ENCODE assay signal across 29 mouse cellular contexts in genomic region chr3:79210243-79210642, GRCm38 (mm10).
DNase-seq lines count a peak whose midpoint lies in the region; ATAC-seq and TF ChIP-seq lines count a peak whose summit lies in the region.
"Had no signal": no experiment of that assay in that cellular context is flagged by ENCODE, and none has a peak within 500 bp of the region (broad histone marks: within the 10 kb centered on the region; RNA-seq: fewer than 3 reads in every experiment).

No protein-coding gene starts in this region.

- 81% methylated on average over 5 of the region's 5 CpGs for WGBS in hindbrain, embryonic 14.5 days
- 80% methylated on average over 5 of the region's 5 CpGs for WGBS in forebrain, embryonic 16.5 days

- no peak for TF ChIP-seq CTCF in layer of hippocampus, adult 2 months (conservative IDR thresholded peaks at IDR 0.05)

- DNase-seq in layer of hippocampus, adult 2 months (ENCODE audit: low spot score in 2 of 2) = no peak
- DNase-seq in layer of hippocampus, adult 9-11 months = no peak
- DNase-seq in hindbrain, embryonic 14.5 days (ENCODE audit: low spot score) = no peak
- DNase-seq in kidney, adult 11 months = no peak
- DNase-seq: adrenal gland, postnatal 25 days; cerebellum, adult 2 months; cerebellum, postnatal 14 days; kidney, postnatal 14 days; retina, postnatal 1 day; right cerebral cortex, postnatal 14 days; thymus, postnatal 14 days had no signal

- no peaks in the 10 kb centered on the region for H3K27me3 ChIP-seq in hindbrain, embryonic 14.5 days (ENCODE audit: control insufficient read depth, insufficient read depth, low read length)
- H3K27me3 ChIP-seq in forebrain, embryonic 16.5 days (replicated peaks; ENCODE audit: control insufficient read depth, insufficient read depth, low read length) = no peaks in the 10 kb centered on the region
- H3K27me3 ChIP-seq: embryonic facial prominence, embryonic 15.5 days; heart, embryonic 12.5 days; hindbrain, embryonic 12.5 days; limb, embryonic 13.5 days; lung, embryonic 15.5 days; megakaryocyte, embryonic 14.5 days; midbrain, embryonic 12.5 days; neural tube, embryonic 13.5 days; stomach, embryonic 15.5 days had no signal

- ATAC-seq in CD4-positive, CD25-positive, alpha-beta regulatory T cell, adult 4 months = peak; percentile 45
- peak; percentile 33 to 61; a peak in 2 of 4 replicates for ATAC-seq in hematopoietic stem cell, adult 5-6 weeks (replicated peaks in 1 of 2; ENCODE audit: insufficient read depth in 1 of 2, low FRiP score in 2 of 2, low TSS enrichment in 1 of 2, low read depth in 1 of 2, poor library complexity in 2 of 2, severe bottlenecking in 2 of 2)
- no peak for ATAC-seq in hindbrain, embryonic 14.5 days (ENCODE audit: low FRiP score)
- ATAC-seq in forebrain, embryonic 16.5 days = no peak
- ATAC-seq: forebrain, embryonic 14.5 days; intestine, postnatal 0 days had no signal

- H3K27ac ChIP-seq in layer of hippocampus, adult 2 months = peak overlapping the region; percentile 46; the same call in 1 of the 2 replicates
- no peak overlapping the region for H3K27ac ChIP-seq in hindbrain, embryonic 14.5 days
- no peak overlapping the region for H3K27ac ChIP-seq in forebrain, embryonic 16.5 days (ENCODE audit: low read length)
- H3K27ac ChIP-seq: embryonic facial prominence, embryonic 10.5 days; embryonic facial prominence, embryonic 15.5 days; hindbrain, embryonic 12.5 days; left cerebral cortex, adult 2 months; limb, embryonic 13.5 days; lung, embryonic 15.5 days; midbrain, embryonic 12.5 days; neural tube, embryonic 13.5 days; stomach, embryonic 15.5 days had no signal

- no peak overlapping the region for H3K4me3 ChIP-seq in layer of hippocampus, adult 2 months
- H3K4me3 ChIP-seq in hindbrain, embryonic 14.5 days (replicated peaks; ENCODE audit: low read length) = no peak overlapping the region
- H3K4me3 ChIP-seq in forebrain, embryonic 16.5 days (replicated peaks; ENCODE audit: low read length) = no peak overlapping the region
- H3K4me3 ChIP-seq: embryonic facial prominence, embryonic 10.5 days; embryonic facial prominence, embryonic 15.5 days; heart, embryonic 12.5 days; hindbrain, embryonic 12.5 days; left cerebral cortex, adult 2 months; limb, embryonic 13.5 days; lung, embryonic 15.5 days; megakaryocyte, embryonic 14.5 days; midbrain, embryonic 12.5 days; myocyte; neural tube, embryonic 13.5 days; stomach, embryonic 15.5 days had no signal

- H3K9me3 ChIP-seq in hindbrain, embryonic 14.5 days (ENCODE audit: control insufficient read depth, low read length) = no peaks in the 10 kb centered on the region
- H3K9me3 ChIP-seq in forebrain, embryonic 16.5 days (ENCODE audit: control insufficient read depth, low read length) = no peaks in the 10 kb centered on the region; the same call in 1 of the 2 replicates
- H3K9me3 ChIP-seq: embryonic facial prominence, embryonic 10.5 days; embryonic facial prominence, embryonic 15.5 days; heart, embryonic 12.5 days; hindbrain, embryonic 12.5 days; limb, embryonic 13.5 days; lung, embryonic 15.5 days; megakaryocyte, embryonic 14.5 days; midbrain, embryonic 12.5 days; neural tube, embryonic 13.5 days; stomach, embryonic 15.5 days had no signal

- no peak overlapping the region for H3K9ac ChIP-seq in hindbrain, embryonic 14.5 days
- no peak overlapping the region for H3K9ac ChIP-seq in forebrain, embryonic 16.5 days (replicated peaks; ENCODE audit: low read depth, low read length)
- H3K9ac ChIP-seq: embryonic facial prominence, embryonic 15.5 days; heart, embryonic 12.5 days; hindbrain, embryonic 12.5 days; limb, embryonic 13.5 days; lung, embryonic 15.5 days; midbrain, embryonic 12.5 days; neural tube, embryonic 13.5 days; stomach, embryonic 15.5 days had no signal

- no peaks in the 10 kb centered on the region for H3K4me1 ChIP-seq in hindbrain, embryonic 14.5 days (replicated peaks; ENCODE audit: control insufficient read depth, insufficient read depth, low read length)
- H3K4me1 ChIP-seq in forebrain, embryonic 16.5 days (replicated peaks; ENCODE audit: control insufficient read depth, insufficient read depth, low read length) = peaks cover 4% of the 10 kb centered on the region; the same call in 1 of the 2 replicates
- H3K4me1 ChIP-seq: embryonic facial prominence, embryonic 15.5 days; midbrain, embryonic 12.5 days; stomach, embryonic 15.5 days had no signal

- no peaks in the 10 kb centered on the region; the same call in 1 of the 2 replicates for H3K36me3 ChIP-seq in hindbrain, embryonic 14.5 days (replicated peaks; ENCODE audit: control insufficient read depth, insufficient read depth)
- 0 out of 2 replicates have a peak, but pooled peaks cover 3% of the 10 kb centered on the region for H3K36me3 ChIP-seq in forebrain, embryonic 16.5 days (ENCODE audit: control insufficient read depth, insufficient read depth)
- H3K36me3 ChIP-seq: embryonic facial prominence, embryonic 15.5 days; heart, embryonic 12.5 days; lung, embryonic 15.5 days; midbrain, embryonic 12.5 days; stomach, embryonic 15.5 days had no signal

- H3K4me2 ChIP-seq in hindbrain, embryonic 14.5 days (replicated peaks) = no peak overlapping the region
- H3K4me2 ChIP-seq in forebrain, embryonic 16.5 days (ENCODE audit: low read length) = no peak overlapping the region
- H3K4me2 ChIP-seq: embryonic facial prominence, embryonic 15.5 days; heart, embryonic 12.5 days; hindbrain, embryonic 12.5 days; limb, embryonic 13.5 days; liver, embryonic 11.5 days; lung, embryonic 15.5 days; midbrain, embryonic 12.5 days; neural tube, embryonic 13.5 days; stomach, embryonic 15.5 days had no signal

Comparison
In these comparisons a context has a peak if more than half of its experiments do, and no peak if none do; other contexts are left out.
1. ATAC-seq: peak in CD4-positive, CD25-positive, alpha-beta regulatory T cell, adult 4 months (single experiment) and hematopoietic stem cell, adult 5-6 weeks (2 of 2); none in hindbrain, embryonic 14.5 days (single experiment) and forebrain, embryonic 16.5 days (single experiment).